Mouse (Mus musculus) heart, embryonic 11.5 days (tissue): ENCODE measurements around the gene Dot1l. TPM values are rescaled to one million over a fixed set of nuclear protein-coding genes. Genes with fewer than 3 reads are reported as not detected.

Source experiments
- ATAC-seq: fragments of 200-750 bp; cut with Nextera tagmentation; replicated peaks from 2 replicates; pipeline ENCODE4 v1.8.0; 2017; ENCODE audit warnings: moderate library complexity; ENCODE audit not compliant: insufficient number of reproducible peaks, low FRiP score, low TSS enrichment
- H3K27ac ChIP-seq: fragments of 300-500 bp; sonication (generic); 2 replicates; pipeline ENCODE4 v1.5.1; 2014; ENCODE audit warnings: mild to moderate bottlenecking, low read depth, low read length
- H3K27me3 ChIP-seq: fragments of 300-500 bp; sonication (generic); 2 replicates; pipeline ENCODE4 v1.6.1; 2014; ENCODE audit warnings: mild to moderate bottlenecking, low read length, mixed read lengths; ENCODE audit not compliant: control insufficient read depth, insufficient read depth
- H3K36me3 ChIP-seq: fragments of 300-500 bp; sonication (generic); 2 replicates; pipeline ENCODE4 v1.6.1; 2014; ENCODE audit warnings: mild to moderate bottlenecking, low read length, moderate library complexity, mixed read lengths; ENCODE audit not compliant: control insufficient read depth, insufficient read depth
- H3K4me1 ChIP-seq: fragments of 300-500 bp; sonication (generic); 2 replicates; pipeline ENCODE4 v1.6.1; 2014; ENCODE audit warnings: low read length; ENCODE audit not compliant: control insufficient read depth, insufficient read depth
- H3K4me2 ChIP-seq: fragments of 300-500 bp; sonication (generic); 2 replicates; pipeline ENCODE4 v1.6.1; 2014; ENCODE audit warnings: mild to moderate bottlenecking, moderate library complexity
- H3K4me3 ChIP-seq: fragments of 300-500 bp; sonication (generic); 2 replicates; pipeline ENCODE4 v1.5.1; 2014; ENCODE audit warnings: low read depth, low read length
- H3K9ac ChIP-seq: fragments of 300-500 bp; sonication (generic); 2 replicates; pipeline ENCODE4 v1.6.1; 2014; ENCODE audit warnings: mild to moderate bottlenecking, low read depth, low read length, moderate library complexity
- H3K9me3 ChIP-seq: fragments of 300-500 bp; sonication (generic); replicated peaks from 2 replicates; pipeline ENCODE4 v1.6.1; 2016; ENCODE audit warnings: low read length; ENCODE audit not compliant: control insufficient read depth
- WGBS: fragments of 180-500 bp; shearing (Covaris S2); extraction: QIAGEN DNeasy Blood & Tissue Kit; methylation state at CpG from one replicate; pipeline ENCODE4 v1.1.7; 2014; ENCODE audit not compliant: insufficient replicate concordance; 5-methylcytosine and 5-hydroxymethylcytosine counted together
- microRNA counts: library from miRNA; unstranded; fragments of <30 nt; microRNA quantifications from one replicate; lab custom pipeline; 2015
- microRNA-seq: library from miRNA; unstranded; fragments of <30 nt; microRNA quantifications from one replicate; pipeline ENCODE4, GENCODE M21; 2016; ENCODE audit warnings: borderline number of aligned reads
- polyA plus RNA-seq: library from polyadenylated mRNA; unstranded; fragments of >200 nt; fragmentation: Nextera tagmentation; extraction: Ambion mirVana; gene quantifications from 2 replicates; pipeline ENCODE4 v1.2.1, GENCODE M21; 2014

Gene Dot1l
- polyA plus RNA-seq, 1 experiment from 2014 or later = 27.3 TPM

GRCm38 (mm10) chr10:80843087-80843930 is 88.3 kb downstream of the Dot1l start:
- 7% methylated on average over 32 of the region's 32 CpGs for WGBS
- H3K27me3 ChIP-seq = peaks cover 59% of the 10 kb centered on the region

DNA sequence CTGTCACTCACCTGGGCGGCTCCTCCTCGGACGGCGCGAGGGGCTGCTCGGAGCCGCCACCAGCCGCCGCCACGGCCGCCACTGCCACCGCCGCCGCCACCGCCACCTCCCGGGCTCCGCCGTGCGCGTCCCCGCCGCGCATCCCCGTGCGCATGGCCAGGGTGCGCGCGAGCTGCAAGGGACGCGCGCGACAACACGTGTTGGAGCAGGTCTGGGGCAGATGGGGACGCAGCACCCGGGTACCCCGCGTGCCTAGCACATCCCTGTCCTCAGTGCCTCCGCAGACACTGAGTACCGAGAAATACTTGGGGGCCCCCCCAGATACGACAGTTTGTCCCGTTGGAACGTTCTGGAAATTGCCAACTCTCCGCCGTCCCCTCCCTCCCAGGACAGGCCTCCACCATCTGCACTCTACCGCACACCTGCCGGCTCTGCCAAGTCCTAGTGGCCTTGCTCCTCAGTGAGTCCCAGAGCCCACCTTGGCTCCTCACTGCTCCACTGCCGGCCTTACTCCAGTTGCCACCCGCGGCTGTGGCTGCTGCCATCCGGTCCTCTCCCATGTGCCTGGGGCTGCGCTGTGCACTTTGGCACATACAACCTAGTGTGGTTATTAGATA is 89.0 kb downstream of the Dot1l start, which contains the start of gene Lingo3:
Gene Lingo3 (minus strand): TSS at position 109 of the 617 bp plus-strand sequence.
- Histone ChIP-seq H3K4me1 (peaks cover 10% of the 10 kb centered on the region), H3K9me3 (no peaks in the 10 kb centered on the region), H3K27ac (no peak within 1 kb of the TSS), H3K4me2 (peak within 1 kb of the TSS; percentile 79), H3K36me3 (no peaks in the 10 kb centered on the region), H3K9ac (peak within 1 kb of the TSS; percentile 64), H3K4me3 (peak within 1 kb of the TSS; percentile 47), H3K27me3 (peaks cover 55% of the 10 kb centered on the region)
- WGBS = 6% methylated on average over 40 of the region's 51 CpGs
- no peak for ATAC-seq

More at GRCm38 (mm10) chr10:80843087-80843930, 88.3 kb downstream of the Dot1l start:
- H3K36me3 ChIP-seq = no peaks in the 10 kb centered on the region
- peak overlapping the region; percentile 47 for H3K4me3 ChIP-seq
- H3K4me2 ChIP-seq = peak overlapping the region; percentile 79
- no peaks in the 10 kb centered on the region for H3K9me3 ChIP-seq
- peak overlapping the region; percentile 64 for H3K9ac ChIP-seq
- H3K4me1 ChIP-seq = peaks cover 11% of the 10 kb centered on the region
- ATAC-seq = 0 out of 2 replicates have a peak, but pooled peaks have one; percentile 31
- no peak overlapping the region for H3K27ac ChIP-seq

MicroRNAs encoded within 50 kb of the gene (microRNA counts, 519-probe panel; counts per million panel counts)
- 32.2 counts per million for microRNA mmu-miR-1982 (lab: Ali Mortazavi, UCI)

Small RNA genes within 50 kb of the gene (microRNA-seq; reads per million reads assigned to microRNA genes)
- gene Mir1982 = 4.3 reads per million, percentile 36 among the genes with 10 or more reads in this experiment

Other genes starting within 250 kb of the Dot1l start
- 0.09 TPM in 1 of 2 replicates, not detected in the other for gene Atp8b3, start 216.1 kb upstream of the Dot1l start, polyA plus RNA-seq
- gene Rexo1, start 193.6 kb upstream of the Dot1l start, polyA plus RNA-seq = 18.0 and 18.1 TPM in 2 replicates
- gene Klf16, start 177.9 kb upstream of the Dot1l start, polyA plus RNA-seq = 4.9 and 5.5 TPM in 2 replicates
- gene Abhd17a, start 164.9 kb upstream of the Dot1l start, polyA plus RNA-seq = 94.3 and 100 TPM in 2 replicates
- gene Scamp4, start 152.3 kb upstream of the Dot1l start, polyA plus RNA-seq = 76.9 and 78.1 TPM in 2 replicates
- gene Adat3, start 152.3 kb upstream of the Dot1l start, polyA plus RNA-seq = 6.2 and 6.6 TPM in 2 replicates
- 0.83 and 0.84 TPM in 2 replicates for gene Gm49322, start 149.2 kb upstream of the Dot1l start, polyA plus RNA-seq
- gene Csnk1g2, start 132.4 kb upstream of the Dot1l start, polyA plus RNA-seq = 64.6 and 67.6 TPM in 2 replicates
- gene Btbd2, start 98.1 kb upstream of the Dot1l start, polyA plus RNA-seq = 37.6 and 47.0 TPM in 2 replicates
- 62.1 and 68.8 TPM in 2 replicates for gene Mknk2, start 77.1 kb upstream of the Dot1l start, polyA plus RNA-seq
- 38.9 and 39.0 TPM in 2 replicates for gene Mob3a, start 53.2 kb upstream of the Dot1l start, polyA plus RNA-seq
- 8.2 and 8.5 TPM in 2 replicates for gene Izumo4, start 53.0 kb upstream of the Dot1l start, polyA plus RNA-seq
- 51.5 and 59.3 TPM in 2 replicates for gene Ap3d1, start 12.9 kb upstream of the Dot1l start, polyA plus RNA-seq
- 68.6 and 68.7 TPM in 2 replicates for gene Sf3a2, start 43.0 kb downstream of the Dot1l start, polyA plus RNA-seq
- gene Plekhj1, start 43.4 kb downstream of the Dot1l start, polyA plus RNA-seq = 89.0 and 97.7 TPM in 2 replicates
- 0.11 TPM in 1 of 2 replicates, not detected in the other for gene Amh, start 50.0 kb downstream of the Dot1l start, polyA plus RNA-seq
- 8.0 and 10.0 TPM in 2 replicates for gene Jsrp1, start 58.3 kb downstream of the Dot1l start, polyA plus RNA-seq
- gene Oaz1, start 71.5 kb downstream of the Dot1l start, polyA plus RNA-seq = 1,894 and 1,935 TPM in 2 replicates
- gene Lingo3, start 88.8 kb downstream of the Dot1l start, polyA plus RNA-seq = 0.14 TPM in 1 of 2 replicates, not detected in the other
- 201 and 218 TPM in 2 replicates for gene Lsm7, start 100.0 kb downstream of the Dot1l start, polyA plus RNA-seq
- 22.9 and 26.3 TPM in 2 replicates for gene Sppl2b, start 100.1 kb downstream of the Dot1l start, polyA plus RNA-seq
- gene Tmprss9, start 116.6 kb downstream of the Dot1l start, polyA plus RNA-seq = not detected in 2 replicates
- gene Timm13, start 145.8 kb downstream of the Dot1l start, polyA plus RNA-seq = 300 and 340 TPM in 2 replicates
- gene Lmnb2, start 163.0 kb downstream of the Dot1l start, polyA plus RNA-seq = 7.9 and 11.6 TPM in 2 replicates
- gene Gadd45b, start 174.9 kb downstream of the Dot1l start, polyA plus RNA-seq = 21.3 and 25.6 TPM in 2 replicates